Mouse (Mus musculus) heart, postnatal 0 days (tissue): ENCODE results near the gene Il12rb1. TPM values are rescaled to one million over a fixed set of nuclear protein-coding genes. Genes with fewer than 3 reads are reported as not detected.
A peak's percentile ranks its signal among the peaks of the same experiment; 100 is the strongest.

ENCODE experiments used
- ATAC-seq: fragments of 200-750 bp; cut with Nextera tagmentation; 2 replicates; pipeline ENCODE4 v1.8.0; 2017; ENCODE audit warnings: low read depth, moderate number of reproducible peaks, moderate library complexity; ENCODE audit not compliant: insufficient read depth
- DNase-seq: peaks from one replicate; pipeline ENCODE4 v3.0.0-alpha.2; 2016; ENCODE audit warnings: low spot score
- H3K27ac ChIP-seq: fragments of 300-500 bp; sonication (generic); 2 replicates; pipeline ENCODE4 v1.5.1; 2014; ENCODE audit warnings: low read depth, mild to moderate bottlenecking
- H3K27me3 ChIP-seq: fragments of 300-500 bp; sonication (generic); 2 replicates; pipeline ENCODE4 v1.6.1; 2014; ENCODE audit warnings: low read length, mixed read lengths; ENCODE audit not compliant: control insufficient read depth, insufficient read depth
- H3K36me3 ChIP-seq: fragments of 300-500 bp; sonication (generic); replicated peaks from 2 replicates; pipeline ENCODE4 v1.6.1; 2014; ENCODE audit warnings: low read length, mixed read lengths; ENCODE audit not compliant: control insufficient read depth, insufficient read depth
- H3K4me1 ChIP-seq: fragments of 300-500 bp; sonication (generic); 2 replicates; pipeline ENCODE4 v1.6.1; 2014; ENCODE audit warnings: antibody characterized with exemption; ENCODE audit not compliant: control insufficient read depth, insufficient read depth
- H3K4me2 ChIP-seq: fragments of 300-500 bp; sonication (generic); 2 replicates; pipeline ENCODE4 v1.6.1; 2014; ENCODE audit warnings: low read depth, mild to moderate bottlenecking, low read length, moderate library complexity
- H3K4me3 ChIP-seq: fragments of 300-500 bp; sonication (generic); 2 replicates; pipeline ENCODE4 v1.5.1; 2014; ENCODE audit warnings: low read depth, low read length
- H3K9ac ChIP-seq: fragments of 300-500 bp; sonication (generic); replicated peaks from 2 replicates; pipeline ENCODE4 v1.6.1; 2014; ENCODE audit warnings: low read depth, low read length, mixed read lengths
- H3K9me3 ChIP-seq: fragments of 300-500 bp; sonication (generic); replicated peaks from 2 replicates; pipeline ENCODE4 v1.6.1; 2016; ENCODE audit warnings: low read length; ENCODE audit not compliant: control insufficient read depth
- CTCF ChIP-seq: IDR thresholded peaks from 2 replicates; pipeline ENCODE4 v1.5.1; 2016; ENCODE audit warnings: antibody characterized with exemption, control low read depth, low read depth
- EP300 ChIP-seq: IDR thresholded peaks from 2 replicates; pipeline ENCODE4 v1.6.1; 2016; ENCODE audit warnings: antibody characterized with exemption, low read depth
- whole genome bisulfite sequencing: fragments of 180-500 bp; shearing (Covaris S2); extraction: QIAGEN DNeasy Blood & Tissue Kit; methylation state at CpG from one replicate; pipeline ENCODE4 v1.1.7; 2014; 5-methylcytosine and 5-hydroxymethylcytosine counted together
- polyA plus RNA-seq: library from polyadenylated mRNA; unstranded; fragments of >200 nt; fragmentation: Nextera tagmentation; extraction: Ambion mirVana; gene quantifications from 2 replicates; pipeline ENCODE4 v1.2.1, GENCODE M21; 2015
- total RNA-seq: library from RNA; depleted of rRNA; stranded (reverse); fragments of >200 nt; gene quantifications from 2 replicates; pipeline ENCODE4 v1.2.3, GENCODE M21; 2014; ENCODE audit warnings: low replicate concordance

Gene Il12rb1
- total and polyA plus RNA-seq, 2 experiments from 2014 or later: not detected

DNA sequence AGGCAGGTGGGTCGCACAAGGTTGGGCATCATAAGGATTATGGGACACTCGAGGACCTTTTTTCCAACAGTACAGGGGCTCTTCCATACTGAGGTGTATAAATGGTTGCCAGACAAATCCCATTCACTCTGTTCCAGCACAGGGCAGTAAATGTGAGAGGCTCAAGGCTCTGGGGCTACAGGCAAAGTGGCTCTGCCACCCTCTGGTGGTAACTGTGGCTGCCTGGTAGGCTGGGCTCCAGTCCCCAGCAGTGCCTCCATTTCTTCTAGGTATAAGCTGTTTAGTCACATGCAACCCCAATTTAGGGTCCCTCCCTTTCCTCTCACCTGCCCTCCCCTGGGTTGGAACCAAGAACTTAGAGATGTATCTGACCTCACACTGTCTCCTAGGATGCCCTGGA, 12.9 kb upstream of the Il12rb1 start:
- H3K4me2 ChIP-seq: no peak overlapping the region
- WGBS: 90% methylated on average over 2 of the region's 2 CpGs
- TF ChIP-seq CTCF: peak; percentile 36
- TF ChIP-seq EP300: no peak
- no peak overlapping the region for H3K9ac ChIP-seq
- H3K4me1 ChIP-seq: peaks cover 19% of the 10 kb centered on the region
- no peak overlapping the region for H3K4me3 ChIP-seq
- DNase-seq (no peak), ATAC-seq (no peak)
- no peaks in the 10 kb centered on the region for H3K9me3 ChIP-seq
- H3K27me3 ChIP-seq: peaks cover 33% of the 10 kb centered on the region
- H3K27ac ChIP-seq: no peak overlapping the region
- no peaks in the 10 kb centered on the region for H3K36me3 ChIP-seq

DNA sequence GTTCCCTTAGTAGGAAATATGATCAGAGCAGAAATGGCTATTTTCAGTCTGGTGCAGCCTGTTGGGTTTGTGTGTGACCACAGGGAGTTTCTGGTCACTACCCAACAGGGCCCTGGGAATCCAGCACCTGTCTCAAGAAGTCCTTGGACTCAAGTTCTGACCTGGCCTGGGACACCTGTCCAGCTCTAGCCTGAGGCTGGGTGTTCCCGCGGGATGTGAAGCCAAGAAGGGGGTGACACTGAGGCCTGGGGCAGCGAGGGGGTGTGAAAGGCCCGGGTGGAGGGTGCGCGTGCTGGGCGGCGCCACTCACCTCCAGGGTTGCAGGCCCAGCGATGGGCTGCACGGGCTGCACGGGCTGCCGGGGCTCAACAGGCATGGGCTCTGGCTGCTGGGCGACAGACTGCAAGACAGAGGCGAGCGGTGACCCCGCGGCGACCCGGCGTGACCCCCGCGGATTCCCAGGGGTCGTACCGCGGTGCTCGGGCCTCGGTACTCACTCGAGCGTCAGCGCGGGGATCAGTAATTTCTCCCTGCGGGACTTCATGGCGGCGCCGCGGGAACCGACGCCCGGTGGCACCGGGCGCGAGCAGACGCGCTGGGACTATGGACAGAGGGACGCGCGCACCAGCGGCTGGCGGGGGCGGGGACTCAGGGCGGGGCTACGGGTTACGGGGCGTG, 11.7 kb upstream of the Il12rb1 start:
- 0 out of 2 replicates have a peak overlapping the region, but pooled peaks have one; percentile 19 for H3K9ac ChIP-seq
- peak overlapping the region; percentile 76 for H3K4me2 ChIP-seq
- no peaks in the 10 kb centered on the region for H3K36me3 ChIP-seq
- H3K9me3 ChIP-seq: no peaks in the 10 kb centered on the region
- ATAC-seq: no peak
- H3K27me3 ChIP-seq: peaks cover 39% of the 10 kb centered on the region
- DNase-seq: no peak
- H3K27ac ChIP-seq: no peak overlapping the region
- 6% methylated on average over 45 of the region's 54 CpGs for WGBS
- peak overlapping the region; percentile 54 for H3K4me3 ChIP-seq
- no peak for TF ChIP-seq CTCF
- TF ChIP-seq EP300: no peak
- peaks cover 19% of the 10 kb centered on the region for H3K4me1 ChIP-seq

DNA sequence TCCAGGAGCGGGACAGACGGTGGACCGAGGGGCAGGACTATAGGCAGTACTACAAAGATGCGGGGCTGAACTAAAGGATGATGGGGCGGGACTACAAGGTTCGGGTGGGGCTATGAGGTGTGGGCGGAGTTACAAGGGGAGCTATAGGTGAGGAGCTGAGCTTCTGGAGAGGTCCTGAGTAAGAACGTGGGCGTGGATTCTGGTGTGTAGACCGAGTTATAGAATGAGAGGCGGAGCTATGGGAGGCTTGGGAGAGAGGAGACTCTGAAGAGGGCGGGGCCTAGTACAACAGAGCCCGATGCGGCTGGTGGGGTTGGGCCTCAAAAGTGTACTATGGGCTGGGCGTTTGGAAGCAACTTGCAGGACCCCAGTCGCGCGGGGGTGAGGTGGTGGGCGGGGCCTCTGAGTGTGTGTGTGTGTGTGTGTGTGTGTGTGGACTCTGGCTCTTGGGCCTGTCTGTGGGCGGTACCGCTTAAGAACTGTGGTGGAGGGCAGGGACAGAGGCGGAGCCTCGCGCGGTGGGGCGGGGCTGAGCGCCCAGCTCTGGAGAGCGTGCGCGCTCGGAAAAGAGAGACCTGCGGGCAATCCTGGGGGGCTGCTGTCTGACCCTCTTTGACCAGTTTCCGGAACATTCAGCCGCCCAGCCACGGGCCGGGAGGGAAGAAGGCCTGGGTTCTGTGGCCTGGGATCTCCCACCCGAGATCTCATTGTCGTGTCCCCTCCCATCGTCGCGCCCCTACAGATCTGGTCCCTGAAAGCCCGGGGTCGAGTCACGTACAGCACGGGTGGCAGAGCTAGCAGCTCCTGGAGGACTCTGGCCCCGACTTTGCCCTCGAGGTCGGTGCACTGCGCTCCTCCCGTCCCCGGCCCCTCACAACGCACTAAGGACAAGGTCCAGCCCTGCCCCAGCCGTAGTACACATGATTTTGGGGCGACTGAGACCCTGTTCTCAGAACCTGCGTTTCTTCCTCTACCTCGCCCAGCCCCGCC, 10.9 kb upstream of the Il12rb1 start:
- peaks cover 19% of the 10 kb centered on the region for H3K4me1 ChIP-seq
- WGBS: 1% methylated on average over 42 of the region's 57 CpGs
- peak; percentile 78 for ATAC-seq

DNA sequence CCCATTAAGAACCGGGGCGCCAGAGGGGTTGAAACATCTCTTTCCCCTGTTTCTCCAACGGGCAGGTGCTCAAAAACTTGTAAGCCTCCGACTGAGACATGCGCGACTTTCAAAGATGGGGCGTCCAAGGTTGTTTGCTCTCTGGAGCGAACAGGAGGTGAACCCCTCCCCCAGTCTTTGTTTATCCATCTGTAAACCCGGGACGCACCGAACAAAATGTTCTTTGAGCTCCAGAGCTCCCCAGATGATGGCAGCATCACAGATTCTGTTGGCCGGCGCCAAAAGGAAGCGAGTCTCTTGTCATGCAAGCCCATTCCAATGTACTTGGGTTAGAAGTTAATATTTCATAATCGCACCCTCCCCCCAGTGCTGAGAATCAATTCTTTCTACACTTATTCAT, 10.0 kb upstream of the Il12rb1 start:
- Histone ChIP-seq H3K27me3 (peaks cover 50% of the 10 kb centered on the region), H3K9me3 (no peaks in the 10 kb centered on the region), H3K27ac (no peak overlapping the region), H3K36me3 (no peaks in the 10 kb centered on the region), H3K4me2 (peak overlapping the region; percentile 76), H3K4me1 (peaks cover 12% of the 10 kb centered on the region), H3K4me3 (0 out of 2 replicates have a peak overlapping the region, but pooled peaks have one; percentile 54), H3K9ac (no peak overlapping the region)
- no peak for ATAC-seq
- TF ChIP-seq EP300 (no peak), CTCF (no peak)
- WGBS: 21% methylated on average over 15 of the region's 15 CpGs
- peak; percentile 4 for DNase-seq

More for the DNA sequence above, 10.9 kb upstream of the Il12rb1 start:
- Histone ChIP-seq H3K27ac (no peak overlapping the region), H3K9ac (peak overlapping the region; percentile 28; the same call in 1 of the 2 replicates), H3K27me3 (peaks cover 43% of the 10 kb centered on the region), H3K36me3 (no peaks in the 10 kb centered on the region), H3K9me3 (no peaks in the 10 kb centered on the region), H3K4me3 (peak overlapping the region; percentile 54), H3K4me2 (peak overlapping the region; percentile 76)
- TF ChIP-seq CTCF (no peak), EP300 (no peak)
- peak; percentile 78 for DNase-seq

DNA sequence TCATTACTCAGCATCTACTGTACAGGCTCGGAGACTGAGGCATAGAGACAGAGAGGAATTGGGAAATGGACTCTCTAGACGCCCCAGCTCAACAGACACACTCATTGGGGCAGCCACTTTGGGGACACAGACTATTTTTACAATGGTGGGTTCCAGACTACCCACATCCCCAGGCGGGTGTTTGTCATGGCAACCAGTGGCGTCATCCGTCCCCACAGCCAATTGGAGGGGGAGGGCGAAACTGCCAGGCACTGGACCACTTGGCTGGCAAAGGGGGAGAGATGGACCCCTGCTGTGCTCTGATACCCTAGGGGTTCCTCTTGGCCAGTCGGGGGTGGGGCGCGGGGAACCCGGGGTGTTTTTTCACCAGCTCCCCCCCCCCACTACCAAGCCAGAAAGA, 7.6 kb upstream of the Il12rb1 start:
- WGBS: 53% methylated on average over 10 of the region's 10 CpGs
- peaks cover 56% of the 10 kb centered on the region for H3K27me3 ChIP-seq
- H3K36me3 ChIP-seq: no peaks in the 10 kb centered on the region

More for the DNA sequence above, 7.6 kb upstream of the Il12rb1 start:
- DNase-seq: peak; percentile 4
- Histone ChIP-seq H3K27ac (no peak overlapping the region), H3K9ac (no peak overlapping the region), H3K9me3 (no peaks in the 10 kb centered on the region), H3K4me1 (peaks cover 22% of the 10 kb centered on the region), H3K4me3 (no peak overlapping the region), H3K4me2 (no peak overlapping the region)
- no peak for ATAC-seq
- no peak for TF ChIP-seq CTCF
- no peak for TF ChIP-seq EP300
